Mouse (Mus musculus) stomach, postnatal 0 days (tissue): ENCODE data around the gene Tcte3. TPM values are rescaled to one million over a fixed set of nuclear protein-coding genes. Genes with fewer than 3 reads are reported as not detected.
A peak's percentile ranks its signal among the peaks of the same experiment; 100 is the strongest.

Experiments used
- ATAC-seq: fragments of 200-750 bp; cut with Nextera tagmentation; 2 replicates; pipeline ENCODE4 v1.8.0; 2017; ENCODE audit not compliant: low FRiP score, low TSS enrichment
- DNase-seq: peaks from one replicate; pipeline ENCODE4 v3.0.0-alpha.2; 2016; ENCODE audit warnings: low spot score
- H3K27ac ChIP-seq: fragments of 300-500 bp; sonication (generic); replicated peaks from 2 replicates; pipeline ENCODE4 v1.5.1; 2014; ENCODE audit warnings: mild to moderate bottlenecking, control low read depth
- H3K27me3 ChIP-seq: fragments of 300-500 bp; sonication (generic); 2 replicates; pipeline ENCODE4 v1.6.1; 2014; ENCODE audit warnings: low read length; ENCODE audit not compliant: control insufficient read depth, insufficient read depth
- H3K36me3 ChIP-seq: fragments of 300-500 bp; sonication (generic); 2 replicates; pipeline ENCODE4 v1.6.1; 2014; ENCODE audit warnings: low read length, mixed read lengths; ENCODE audit not compliant: control insufficient read depth, insufficient read depth
- H3K4me1 ChIP-seq: fragments of 300-500 bp; sonication (generic); replicated peaks from 2 replicates; pipeline ENCODE4 v1.6.1; 2014; ENCODE audit warnings: antibody characterized with exemption; ENCODE audit not compliant: control insufficient read depth, insufficient read depth
- H3K4me2 ChIP-seq: fragments of 300-500 bp; sonication (generic); replicated peaks from 2 replicates; pipeline ENCODE4 v1.6.1; 2014; ENCODE audit warnings: low read depth, mild to moderate bottlenecking, control low read depth, moderate library complexity
- H3K4me3 ChIP-seq: fragments of 300-500 bp; sonication (generic); 2 replicates; pipeline ENCODE4 v1.5.1; 2014; ENCODE audit warnings: low read depth, low read length, control low read depth
- H3K9ac ChIP-seq: fragments of 300-500 bp; sonication (generic); 2 replicates; pipeline ENCODE4 v1.6.1; 2014; ENCODE audit warnings: mild to moderate bottlenecking, low read length, control low read depth, mixed read lengths
- H3K9me3 ChIP-seq: fragments of 300-500 bp; sonication (generic); 2 replicates; pipeline ENCODE4 v1.6.1; 2016; ENCODE audit warnings: low read length; ENCODE audit not compliant: control insufficient read depth
- CTCF ChIP-seq: IDR thresholded peaks from 2 replicates; pipeline ENCODE4 v1.5.1; 2016; ENCODE audit warnings: antibody characterized with exemption, low read depth, mild to moderate bottlenecking, moderate library complexity
- EP300 ChIP-seq: optimal IDR thresholded peaks from 2 replicates; pipeline ENCODE3; 2016; ENCODE audit warnings: antibody characterized with exemption
- WGBS: fragments of 180-500 bp; shearing (Covaris S2); extraction: QIAGEN DNeasy Blood & Tissue Kit; methylation state at CpG from one replicate; pipeline ENCODE4 v1.1.7; 2014; 5-methylcytosine and 5-hydroxymethylcytosine counted together
- polyA plus RNA-seq: library from polyadenylated mRNA; unstranded; fragments of >200 nt; fragmentation: Nextera tagmentation; extraction: Ambion mirVana; gene quantifications from 2 replicates; pipeline ENCODE4 v1.2.1, GENCODE M21; 2015

The Tcte3 gene
- polyA plus RNA-seq, 1 experiment from 2014 or later: 0.79 TPM

DNA sequence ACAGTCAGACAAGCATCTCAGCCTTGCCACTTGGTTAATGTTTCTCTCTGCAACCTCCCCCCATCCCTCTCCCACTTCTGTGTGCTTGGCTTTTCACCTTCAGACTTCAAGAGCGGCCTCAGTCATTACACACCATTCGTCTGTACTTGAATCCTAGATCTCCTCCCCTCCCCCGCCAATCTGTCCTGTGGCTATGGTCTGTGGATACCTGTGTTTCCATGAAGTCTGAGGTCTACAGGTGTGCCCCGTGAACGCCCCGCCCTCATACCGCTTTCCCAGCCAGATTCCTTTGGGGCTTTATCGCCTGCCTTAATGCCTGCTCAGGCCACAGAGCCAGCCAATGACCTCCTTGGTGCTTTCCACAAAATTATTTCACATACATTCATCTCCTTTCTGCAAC lies 33.7 kb upstream of the Tcte3 start:
- WGBS: 61% methylated on average over 8 of the region's 8 CpGs
- Histone ChIP-seq H3K9ac (no peak overlapping the region), H3K4me2 (no peak overlapping the region)

DNA sequence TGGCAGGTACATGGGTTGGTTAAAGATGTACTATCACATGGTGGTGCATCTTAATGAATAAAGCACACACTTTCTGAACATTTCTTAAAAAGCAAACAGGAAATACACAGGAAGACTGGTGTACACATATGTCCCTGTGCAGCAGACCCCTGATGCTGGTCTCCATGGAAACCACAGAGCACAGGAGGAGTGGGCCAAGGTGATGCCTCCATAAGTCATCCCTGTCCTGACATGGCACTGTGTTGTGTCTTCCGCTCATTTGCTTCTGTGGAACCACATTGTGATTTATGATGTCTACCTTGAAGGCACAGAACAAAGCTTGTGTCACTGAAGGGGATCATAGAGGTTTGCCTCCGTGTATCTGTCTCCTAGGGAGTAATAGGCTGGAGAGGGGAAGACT lies 30.9 kb upstream of the Tcte3 start:
- WGBS: 85% methylated on average over 2 of the region's 2 CpGs
- no peak for ATAC-seq
- H3K27me3 ChIP-seq: no peaks in the 10 kb centered on the region
- H3K27ac ChIP-seq: no peak overlapping the region
- no peak overlapping the region for H3K4me2 ChIP-seq
- H3K4me3 ChIP-seq: no peak overlapping the region
- no peaks in the 10 kb centered on the region for H3K36me3 ChIP-seq
- H3K9me3 ChIP-seq: no peaks in the 10 kb centered on the region
- no peaks in the 10 kb centered on the region for H3K4me1 ChIP-seq
- DNase-seq: no peak
- TF ChIP-seq EP300 (no peak), CTCF (no peak)
- H3K9ac ChIP-seq: no peak overlapping the region

More for the DNA sequence above, 33.7 kb upstream of the Tcte3 start:
- Histone ChIP-seq H3K9me3 (no peaks in the 10 kb centered on the region), H3K4me3 (no peak overlapping the region), H3K27me3 (no peaks in the 10 kb centered on the region), H3K36me3 (no peaks in the 10 kb centered on the region), H3K4me1 (no peaks in the 10 kb centered on the region), H3K27ac (no peak overlapping the region)
- DNase-seq (peak; percentile 52), ATAC-seq (peak; percentile 77)
- no peak for TF ChIP-seq CTCF
- TF ChIP-seq EP300: no peak

DNA sequence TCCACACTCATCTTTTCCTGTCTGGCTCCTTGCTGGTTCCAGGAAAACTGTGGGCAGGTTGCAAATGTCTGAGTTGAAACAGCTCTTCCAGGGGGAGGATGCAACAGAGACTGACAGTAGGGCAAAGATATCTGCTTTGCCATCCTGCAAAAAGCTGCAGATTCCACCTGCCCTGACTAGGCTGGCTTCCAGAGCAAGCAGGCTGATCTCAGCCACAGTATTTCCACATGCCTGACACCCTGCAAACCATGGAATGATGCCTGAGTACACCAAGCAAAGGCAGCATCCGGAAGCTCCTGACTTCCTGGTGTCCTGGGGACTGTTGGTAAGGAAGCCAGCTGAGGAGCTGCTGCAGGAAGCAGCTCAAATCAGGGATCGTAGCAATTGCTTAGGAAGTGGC lies 27.8 kb upstream of the Tcte3 start:
- Histone ChIP-seq H3K4me2 (no peak overlapping the region), H3K4me1 (no peaks in the 10 kb centered on the region), H3K36me3 (no peaks in the 10 kb centered on the region), H3K9ac (no peak overlapping the region), H3K9me3 (no peaks in the 10 kb centered on the region), H3K4me3 (no peak overlapping the region), H3K27ac (no peak overlapping the region), H3K27me3 (no peaks in the 10 kb centered on the region)
- ATAC-seq (no peak), DNase-seq (no peak)
- 45% methylated on average over 2 of the region's 2 CpGs for WGBS
- TF ChIP-seq CTCF: no peak

DNA sequence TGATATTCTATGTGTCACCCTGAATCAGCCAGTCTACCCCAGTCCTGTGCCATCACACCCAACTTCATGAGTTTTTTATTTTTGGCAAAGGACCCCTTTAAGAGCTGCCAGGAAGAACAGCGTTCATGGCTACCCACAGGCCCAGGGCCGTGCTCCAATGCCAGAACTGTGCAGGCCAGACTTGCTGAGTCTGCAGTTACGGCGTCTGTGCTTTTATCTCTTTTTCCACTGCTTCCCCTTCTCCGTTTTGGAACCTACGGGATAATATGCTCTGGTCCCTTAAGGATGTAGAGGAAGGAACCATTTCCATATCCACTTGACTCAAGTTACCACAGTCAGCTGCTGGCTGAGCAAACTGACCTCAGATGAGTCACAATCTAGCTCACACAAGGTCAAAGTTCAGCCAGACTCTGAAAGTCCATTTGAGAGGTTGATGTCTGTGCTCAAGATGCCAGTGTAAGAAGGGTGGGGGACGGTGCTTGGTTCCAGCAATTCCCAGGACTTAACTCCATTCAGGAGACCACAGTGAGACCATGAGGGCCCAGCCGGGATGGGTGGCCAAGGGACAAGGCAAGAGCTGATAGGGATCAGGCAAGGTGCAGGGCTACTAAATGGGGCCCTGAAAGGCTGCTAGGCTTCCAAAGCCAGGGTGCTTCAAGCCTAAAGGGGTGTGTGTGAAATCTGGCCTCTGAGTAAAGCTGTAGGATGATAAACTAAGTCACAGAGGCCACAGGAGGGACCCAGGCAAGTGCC lies 26.9 kb upstream of the Tcte3 start:
- Histone ChIP-seq H3K9me3 (no peaks in the 10 kb centered on the region), H3K9ac (no peak overlapping the region), H3K4me3 (no peak overlapping the region), H3K4me1 (no peaks in the 10 kb centered on the region), H3K4me2 (no peak overlapping the region), H3K27me3 (no peaks in the 10 kb centered on the region), H3K36me3 (no peaks in the 10 kb centered on the region), H3K27ac (no peak overlapping the region)
- peak; percentile 49; the same call in 1 of the 2 replicates for ATAC-seq
- no peak for DNase-seq
- WGBS: 55% methylated on average over 8 of the region's 8 CpGs
- no peak for TF ChIP-seq EP300
- TF ChIP-seq CTCF: no peak

DNA sequence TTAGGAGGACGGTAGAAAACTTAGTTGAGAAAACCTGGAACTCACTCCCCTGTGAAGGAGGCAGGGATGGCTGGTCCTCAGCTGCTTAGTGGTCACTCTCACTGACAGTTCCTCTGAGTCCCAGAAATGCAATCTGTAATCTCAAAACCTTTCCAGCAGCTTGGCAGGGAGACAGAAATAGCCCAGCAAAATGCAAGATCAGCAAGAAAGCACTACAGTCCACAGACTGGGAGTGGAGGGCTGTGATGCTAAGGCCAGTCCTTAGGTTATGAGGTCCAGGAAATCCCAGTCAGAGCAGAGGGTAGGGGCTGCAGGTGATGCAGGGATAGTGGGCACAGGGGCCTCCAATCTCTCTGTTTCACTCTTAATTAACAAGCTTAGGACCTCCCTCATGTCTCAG lies 25.6 kb upstream of the Tcte3 start:
- Histone ChIP-seq H3K36me3 (peaks cover 2% of the 10 kb centered on the region; the same call in 1 of the 2 replicates), H3K9ac (no peak overlapping the region), H3K4me3 (no peak overlapping the region), H3K27ac (no peak overlapping the region), H3K9me3 (no peaks in the 10 kb centered on the region), H3K4me1 (no peaks in the 10 kb centered on the region), H3K4me2 (no peak overlapping the region), H3K27me3 (no peaks in the 10 kb centered on the region)
- no peak for TF ChIP-seq CTCF
- TF ChIP-seq EP300: no peak
- no peak for DNase-seq
- WGBS: 77% methylated on average over 1 of the region's 1 CpGs
- no peak for ATAC-seq

DNA sequence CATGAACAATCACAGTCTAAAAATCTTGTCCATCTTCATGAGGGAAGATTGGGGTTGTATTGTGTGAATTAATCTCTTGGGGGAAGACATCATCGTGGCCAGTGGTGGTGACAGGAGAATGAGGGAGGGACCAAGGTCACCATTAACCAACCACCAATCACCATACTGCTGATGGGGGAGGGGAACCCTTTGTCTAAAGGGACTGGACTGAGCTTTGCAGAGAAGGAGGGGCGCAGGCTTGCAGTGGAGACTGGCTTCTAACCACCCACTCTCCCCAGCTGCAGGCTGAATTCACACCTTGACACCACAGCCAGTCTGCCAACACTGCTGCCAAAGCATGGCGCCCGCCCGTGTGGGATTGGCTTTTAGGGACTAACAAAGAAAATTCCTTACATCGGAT lies 24.8 kb upstream of the Tcte3 start:
- TF ChIP-seq EP300 (no peak), CTCF (no peak)
- WGBS: 48% methylated on average over 6 of the region's 6 CpGs
- no peak overlapping the region for H3K27ac ChIP-seq

More for the DNA sequence above, 24.8 kb upstream of the Tcte3 start:
- Histone ChIP-seq H3K4me2 (0 out of 2 replicates have a peak overlapping the region, but pooled peaks have one; percentile 21), H3K36me3 (peaks cover 2% of the 10 kb centered on the region; the same call in 1 of the 2 replicates), H3K9me3 (no peaks in the 10 kb centered on the region), H3K27me3 (no peaks in the 10 kb centered on the region), H3K4me3 (no peak overlapping the region), H3K4me1 (no peaks in the 10 kb centered on the region), H3K9ac (no peak overlapping the region)
- DNase-seq: no peak
- peak; percentile 39; the same call in 1 of the 2 replicates for ATAC-seq
